Mouse (Mus musculus) lung, postnatal 0 days (tissue): ENCODE measurements at regions not wholly inside any gene's neighbourhood (a gene's known extent, or its start where the extent isn't known, plus 50 kb on each side); places are given as distances from the start of the nearest gene placed in this dataset.

ENCODE experiments used
- CTCF ChIP-seq: IDR thresholded peaks from 2 replicates; pipeline ENCODE4 v1.5.1; 2016; ENCODE audit warnings: antibody characterized with exemption, mild to moderate bottlenecking
- EP300 ChIP-seq: IDR thresholded peaks from 2 replicates; pipeline ENCODE4 v1.6.1; 2016; ENCODE audit warnings: antibody characterized with exemption, mild to moderate bottlenecking, control low read depth

DNA sequence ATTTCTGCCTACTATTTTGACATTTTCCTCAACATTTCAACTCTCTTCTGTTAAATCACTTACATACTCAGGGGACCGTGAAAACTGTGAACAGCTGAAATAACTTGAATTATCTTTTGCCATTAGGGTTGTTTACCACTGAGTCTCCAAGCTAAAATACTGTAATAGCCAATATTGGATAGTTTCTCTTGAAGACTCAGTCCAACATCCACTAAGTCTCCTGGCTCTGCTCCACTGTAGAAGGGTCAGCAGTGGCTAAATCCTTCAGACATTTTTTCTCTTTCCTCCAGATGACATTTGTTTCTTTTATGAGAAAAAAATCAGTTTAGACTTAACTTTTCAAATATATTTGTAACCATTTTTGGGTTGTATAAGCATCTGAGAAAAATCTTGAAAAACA, 344.0 kb upstream of the Luzp2 start:
- TF ChIP-seq CTCF (no peak), EP300 (no peak)
